Mouse (Mus musculus) embryonic fibroblast, embryonic 13.5 days (primary cell): Measurements from ENCODE around the gene Ruvbl2.

Experiments
- CTCF ChIP-seq: IDR thresholded peaks from 2 replicates; pipeline ENCODE4 v1.5.1; 2011; ENCODE audit warnings: mild to moderate bottlenecking, control low read depth, low read length, moderate library complexity, borderline replicate concordance; ENCODE audit not compliant: insufficient read depth
- POLR2A ChIP-seq: IDR thresholded peaks from 2 replicates; pipeline ENCODE4 v1.6.1; 2011; ENCODE audit warnings: low read depth, mild to moderate bottlenecking, control low read depth, low read length, moderate library complexity

GRCm38 (mm10) chr7:45420615-45420919 lies 17.3 kb downstream of the Ruvbl2 start, which contains the start of gene Lhb:
- TF ChIP-seq CTCF (no peak), POLR2A (no peak)
